Mouse (Mus musculus) megakaryocyte, embryonic 14.5 days (primary cell): ENCODE measurements around the gene Thrap3.

Source experiments
- FLI1 ChIP-seq: IDR thresholded peaks from 2 replicates; pipeline ENCODE4 v1.6.1; 2012; ENCODE audit warnings: low read length, inconsistent platforms, mixed read lengths
- GATA1 ChIP-seq: IDR thresholded peaks from 3 replicates; pipeline ENCODE4 v1.6.1; 2012; ENCODE audit warnings: mixed read lengths, low read length, inconsistent platforms, borderline replicate concordance

- TF ChIP-seq GATA1 (no peak), FLI1 (no peak)
Observed at GRCm38 (mm10) chr4:126207081-126207480, 4.5 kb upstream of the Thrap3 start.
